Comparison of ENCODE assay signal across 31 mouse cellular contexts in the genomic region with DNA sequence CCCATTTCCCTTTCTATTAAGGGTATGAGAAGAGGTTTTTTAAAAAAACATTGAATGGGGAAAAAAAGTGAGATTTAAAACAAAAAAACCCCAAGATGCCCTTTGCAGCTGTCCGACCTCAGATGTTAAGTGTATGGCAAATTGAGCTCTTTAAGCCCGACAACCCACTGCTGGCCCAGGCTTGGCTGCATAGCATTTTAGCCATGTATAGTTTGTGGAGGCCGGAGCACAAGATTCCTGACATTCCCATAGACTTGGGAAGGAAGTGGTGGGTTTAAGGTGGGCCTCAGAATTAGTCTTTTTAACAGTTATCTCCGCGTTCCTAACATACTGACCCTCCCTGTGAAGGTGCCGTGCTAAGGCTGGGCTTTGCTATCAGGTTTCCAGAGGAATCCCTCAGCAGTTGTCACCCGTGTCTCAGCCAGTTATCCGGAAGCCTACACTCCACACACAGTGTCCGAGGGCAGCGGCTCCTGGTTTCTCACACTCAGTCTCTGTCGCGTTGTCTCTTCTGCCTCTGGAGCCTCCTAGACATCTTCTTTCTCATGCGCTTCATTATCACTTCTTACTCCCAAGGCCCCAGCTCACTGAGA. TPM values are rescaled to one million over a fixed set of nuclear protein-coding genes. Genes with fewer than 3 reads are reported as not detected.
A peak's percentile ranks its signal among the peaks of the same experiment; 100 is the strongest.
DNase-seq lines count a peak whose midpoint lies in the region; ATAC-seq and TF ChIP-seq lines count a peak whose summit lies in the region.
"Had no signal": no experiment of that assay in that cellular context is flagged by ENCODE, and none has a peak within 500 bp of the region (broad histone marks: within the 10 kb centered on the region; RNA-seq: fewer than 3 reads in every experiment).

No protein-coding gene starts in this region.

- peaks cover 23% of the 10 kb centered on the region for H3K36me3 ChIP-seq in heart, embryonic 14.5 days (ENCODE audit: control insufficient read depth, insufficient read depth, low read length)
- H3K36me3 ChIP-seq in lung, embryonic 14.5 days (ENCODE audit: insufficient read depth): peaks cover 17% of the 10 kb centered on the region; the same call in 1 of the 2 replicates
- peaks cover 5% of the 10 kb centered on the region for H3K36me3 ChIP-seq in limb, embryonic 14.5 days (ENCODE audit: control insufficient read depth, insufficient read depth, low read length)
- H3K36me3 ChIP-seq in intestine, postnatal 0 days (ENCODE audit: control insufficient read depth, insufficient read depth): peaks cover 10% of the 10 kb centered on the region
- H3K36me3 ChIP-seq: forebrain, embryonic 12.5 days; stomach, embryonic 15.5 days had no signal

- no peak for TF ChIP-seq POLR2A in lung, adult 2 months (IDR thresholded peaks at IDR 0.05; ENCODE audit: borderline replicate concordance, extremely low read depth, low read depth, low read length)
- TF ChIP-seq POLR2A in limb, embryonic 14.5 days (IDR thresholded peaks at IDR 0.05; ENCODE audit: borderline replicate concordance, extremely low read depth, insufficient read depth, insufficient read length): no peak

- TF ChIP-seq CTCF in gastrocnemius, adult 2 months (IDR thresholded peaks at IDR 0.05): no peak
- no peak for TF ChIP-seq CTCF in lung, embryonic 14.5 days (IDR thresholded peaks at IDR 0.05; ENCODE audit: low read depth)
- TF ChIP-seq CTCF in lung, adult 2 months (IDR thresholded peaks at IDR 0.05; ENCODE audit: insufficient read depth, low read length): no peak
- TF ChIP-seq CTCF in intestine, postnatal 0 days (IDR thresholded peaks at IDR 0.05; ENCODE audit: low read depth): no peak

- peak overlapping the region; percentile 24; the same call in 1 of the 2 replicates for H3K4me2 ChIP-seq in heart, embryonic 14.5 days (ENCODE audit: low read length)
- no peak overlapping the region for H3K4me2 ChIP-seq in lung, embryonic 14.5 days
- no peak overlapping the region for H3K4me2 ChIP-seq in limb, embryonic 14.5 days (replicated peaks; ENCODE audit: low read depth, low read length, severe bottlenecking)
- H3K4me2 ChIP-seq in intestine, postnatal 0 days (replicated peaks; ENCODE audit: low read depth): no peak overlapping the region
- H3K4me2 ChIP-seq: embryonic facial prominence, embryonic 15.5 days; forebrain, embryonic 12.5 days; liver, embryonic 15.5 days; stomach, embryonic 15.5 days had no signal

- H3K9ac ChIP-seq in heart, embryonic 14.5 days (ENCODE audit: low read length): peak overlapping the region; percentile 45; the same call in 1 of the 2 replicates
- no peak overlapping the region for H3K9ac ChIP-seq in lung, embryonic 14.5 days
- H3K9ac ChIP-seq in limb, embryonic 14.5 days (ENCODE audit: low read depth, low read length, severe bottlenecking): no peak overlapping the region
- no peak overlapping the region for H3K9ac ChIP-seq in intestine, postnatal 0 days (ENCODE audit: low read depth, low read length)
- H3K9ac ChIP-seq: embryonic facial prominence, embryonic 15.5 days; forebrain, embryonic 12.5 days; forebrain, postnatal 0 days; liver, embryonic 15.5 days; stomach, embryonic 15.5 days had no signal

- intact Hi-C loops in gastrocnemius, adult 2 months (cut with DNase I): no loop called here
- intact Hi-C loops in gastrocnemius, postnatal 36 days (cut with DNase I): loop anchor here (5.0 kb wide), 1 partner anchor 67 kb away; no protein-coding TSS in a partner anchor

- DNase-seq in gastrocnemius, adult 2 months: no peak
- DNase-seq in gastrocnemius, postnatal 36 days: no peak
- DNase-seq in heart, adult 18-20 months: no peak
- no peak for DNase-seq in lung, embryonic 14.5 days
- DNase-seq in lung, adult 2 months: no peak
- no peak for DNase-seq in limb, embryonic 14.5 days (ENCODE audit: low spot score)
- DNase-seq: adrenal gland, postnatal 14 days; cerebellum, adult 11 months; cerebellum, adult 9-10 months; cerebellum, postnatal 36 days; forebrain, postnatal 0 days; gastrocnemius, postnatal 10 days; kidney, adult 2 months; kidney, postnatal 36 days; right cerebral cortex, postnatal 25 days; thymus, postnatal 25 days had no signal

- 29% methylated on average over 13 of the region's 13 CpGs for WGBS in heart, embryonic 14.5 days
- 22% methylated on average over 13 of the region's 13 CpGs for WGBS in lung, embryonic 14.5 days
- 64% methylated on average over 13 of the region's 13 CpGs for WGBS in lung, adult 2 months
- WGBS in limb, embryonic 14.5 days: 81% methylated on average over 13 of the region's 13 CpGs
- 80% methylated on average over 13 of the region's 13 CpGs for WGBS in intestine, postnatal 0 days

- H3K4me3 ChIP-seq in gastrocnemius, adult 2 months: peak overlapping the region; percentile 19; the same call in 1 of the 2 replicates
- H3K4me3 ChIP-seq in heart, embryonic 14.5 days (ENCODE audit: control insufficient read depth in 1 of 2, insufficient read depth in 1 of 2, low read depth in 1 of 2, low read length in 2 of 2): no peak overlapping the region
- no peak overlapping the region for H3K4me3 ChIP-seq in lung, embryonic 14.5 days (ENCODE audit: low read depth, low read length)
- no peak overlapping the region for H3K4me3 ChIP-seq in lung, adult 2 months (replicated peaks; ENCODE audit: extremely low read depth, low read depth, low read length)
- H3K4me3 ChIP-seq in limb, embryonic 14.5 days (replicated peaks; ENCODE audit: low read length): no peak overlapping the region
- no peak overlapping the region for H3K4me3 ChIP-seq in intestine, postnatal 0 days (ENCODE audit: low read depth, low read length)
- H3K4me3 ChIP-seq: embryonic facial prominence, embryonic 15.5 days; forebrain, embryonic 12.5 days; layer of hippocampus, adult 2 months; liver, embryonic 15.5 days; stomach, embryonic 15.5 days had no signal

- peaks cover 3% of the 10 kb centered on the region; the same call in 1 of the 2 replicates for H3K9me3 ChIP-seq in heart, embryonic 14.5 days (ENCODE audit: control insufficient read depth, low read length)
- no peaks in the 10 kb centered on the region for H3K9me3 ChIP-seq in lung, embryonic 14.5 days (ENCODE audit: low read depth, low read length)
- H3K9me3 ChIP-seq in limb, embryonic 14.5 days (ENCODE audit: control insufficient read depth, low read length): no peaks in the 10 kb centered on the region
- no peaks in the 10 kb centered on the region for H3K9me3 ChIP-seq in intestine, postnatal 0 days (ENCODE audit: control insufficient read depth)
- H3K9me3 ChIP-seq: embryonic facial prominence, embryonic 15.5 days; forebrain, embryonic 12.5 days; liver, embryonic 15.5 days; stomach, embryonic 15.5 days had no signal

- no peaks in the 10 kb centered on the region for H3K27me3 ChIP-seq in heart, embryonic 14.5 days (ENCODE audit: control insufficient read depth, insufficient read depth, low read length)
- H3K27me3 ChIP-seq in lung, embryonic 14.5 days (ENCODE audit: insufficient read depth, low read length): no peaks in the 10 kb centered on the region
- H3K27me3 ChIP-seq in limb, embryonic 14.5 days (ENCODE audit: control insufficient read depth, insufficient read depth, low read length): no peaks in the 10 kb centered on the region
- H3K27me3 ChIP-seq in intestine, postnatal 0 days (replicated peaks; ENCODE audit: control insufficient read depth, insufficient read depth, low read length): no peaks in the 10 kb centered on the region
- H3K27me3 ChIP-seq: embryonic facial prominence, embryonic 15.5 days; forebrain, embryonic 12.5 days; liver, embryonic 15.5 days; Patski; stomach, embryonic 15.5 days had no signal

- no peak for ATAC-seq in heart, embryonic 14.5 days (ENCODE audit: insufficient number of reproducible peaks, insufficient read depth, low FRiP score, low read depth)
- no peak for ATAC-seq in lung, embryonic 14.5 days (ENCODE audit: insufficient read depth)
- ATAC-seq in limb, embryonic 14.5 days (ENCODE audit: low FRiP score, low read depth): peak; percentile 73
- no peak for ATAC-seq in intestine, postnatal 0 days
- ATAC-seq: forebrain, postnatal 0 days; hindbrain, embryonic 16.5 days; lung, postnatal 0 days; midbrain, embryonic 16.5 days; Patski had no signal

- H3K4me1 ChIP-seq in heart, embryonic 14.5 days (ENCODE audit: control insufficient read depth in 2 of 2, insufficient read depth in 2 of 2, low read length in 2 of 2): peaks cover 18 to 37% of the 10 kb centered on the region in 2 experiments
- H3K4me1 ChIP-seq in lung, embryonic 14.5 days (ENCODE audit: insufficient read depth): no peaks in the 10 kb centered on the region; the same call in 1 of the 2 replicates
- H3K4me1 ChIP-seq in lung, adult 2 months (ENCODE audit: control insufficient read depth, insufficient read depth, low read length): no peaks in the 10 kb centered on the region; the same call in 1 of the 2 replicates
- H3K4me1 ChIP-seq in limb, embryonic 14.5 days (ENCODE audit: control insufficient read depth, insufficient read depth, low read length): peaks cover 9% of the 10 kb centered on the region; the same call in 1 of the 2 replicates
- H3K4me1 ChIP-seq in intestine, postnatal 0 days (replicated peaks; ENCODE audit: control insufficient read depth, insufficient read depth, low read length): no peaks in the 10 kb centered on the region
- H3K4me1 ChIP-seq: embryonic facial prominence, embryonic 15.5 days had no signal

- no peak overlapping the region for H3K27ac ChIP-seq in gastrocnemius, adult 2 months
- peak overlapping the region; percentile 23 to 46; a peak in 3 of 4 replicates for H3K27ac ChIP-seq in heart, embryonic 14.5 days (replicated peaks in 1 of 2; ENCODE audit: control insufficient read depth in 1 of 2, insufficient read depth in 1 of 2, low read depth in 2 of 2, low read length in 2 of 2)
- peak overlapping the region; percentile 26; the same call in 1 of the 2 replicates for H3K27ac ChIP-seq in lung, embryonic 14.5 days (ENCODE audit: low read depth)
- no peak overlapping the region for H3K27ac ChIP-seq in limb, embryonic 14.5 days (replicated peaks; ENCODE audit: low read depth, low read length)
- H3K27ac ChIP-seq in intestine, postnatal 0 days (ENCODE audit: low read depth, low read length): no peak overlapping the region
- H3K27ac ChIP-seq: embryonic facial prominence, embryonic 15.5 days; forebrain, embryonic 12.5 days; layer of hippocampus, adult 2 months; liver, embryonic 15.5 days; macrophage; stomach, embryonic 15.5 days had no signal

RNA-seq across cellular contexts. Expression of a gene that starts 23.1 kb away (rescaled TPM):
- total RNA-seq in gastrocnemius, adult 2 months (2021): 1 to 10 TPM; 6.5 to 7.6 TPM
- total RNA-seq in gastrocnemius, postnatal 36 days (2021): 10 to 100 TPM in 1 of 2 experiments, 1 to 10 TPM in 1; 9.1 to 11.5 TPM
- 90.2 and 106 TPM in 2 replicates for polyA plus RNA-seq in heart, embryonic 14.5 days (2014; fragmentation: Nextera tagmentation; extraction: Ambion mirVana)
- 10 to 100 TPM; 17.1 to 18.9 TPM for total RNA-seq in heart, adult 18-20 months (2021)
- 111 and 117 TPM in 2 replicates for polyA plus RNA-seq in lung, embryonic 14.5 days (2014; fragmentation: Nextera tagmentation; extraction: Ambion mirVana)
- polyA plus RNA-seq in lung, adult 2 months (2012; rRNA removed): 10.4 and 10.7 TPM in 2 replicates
- 87.3 and 105 TPM in 2 replicates for polyA plus RNA-seq in limb, embryonic 14.5 days (2012; rRNA removed)
- polyA plus RNA-seq in limb, embryonic 14.5 days (2014; fragmentation: Nextera tagmentation; extraction: Ambion mirVana): 107 and 112 TPM in 2 replicates
- polyA plus RNA-seq in intestine, postnatal 0 days (2015; fragmentation: Nextera tagmentation; extraction: Ambion mirVana): 20.0 and 21.8 TPM in 2 replicates
- total RNA-seq: hematopoietic stem cell, adult 5-6 weeks; MEL; neutrophil, adult 5-6 weeks had no signal

RNA-seq across cellular contexts. Expression of a gene that starts 49.5 kb away (rescaled TPM):
- total RNA-seq in gastrocnemius, adult 2 months (2021): 10 to 100 TPM; 84.9 to 85.6 TPM
- 10 to 100 TPM; 60.1 to 80.7 TPM for total RNA-seq in gastrocnemius, postnatal 36 days (2021)
- polyA plus RNA-seq in heart, embryonic 14.5 days (2014; fragmentation: Nextera tagmentation; extraction: Ambion mirVana): 177 and 202 TPM in 2 replicates
- 10 to 100 TPM; 68.5 to 70.3 TPM for total RNA-seq in heart, adult 18-20 months (2021)
- 230 TPM in 2 replicates for polyA plus RNA-seq in lung, embryonic 14.5 days (2014; fragmentation: Nextera tagmentation; extraction: Ambion mirVana)
- 18.0 TPM in 2 replicates for polyA plus RNA-seq in lung, adult 2 months (2012; rRNA removed)
- polyA plus RNA-seq in limb, embryonic 14.5 days (2012; rRNA removed): 92.2 and 131 TPM in 2 replicates
- 239 and 254 TPM in 2 replicates for polyA plus RNA-seq in limb, embryonic 14.5 days (2014; fragmentation: Nextera tagmentation; extraction: Ambion mirVana)
- polyA plus RNA-seq in intestine, postnatal 0 days (2015; fragmentation: Nextera tagmentation; extraction: Ambion mirVana): 209 TPM in 2 replicates

Comparison
In these comparisons a context has a peak if more than half of its experiments do, and no peak if none do; other contexts are left out.
1. H3K27ac ChIP-seq: peak in heart, embryonic 14.5 days (2 of 2) and lung, embryonic 14.5 days (single experiment); none in gastrocnemius, adult 2 months (single experiment), limb, embryonic 14.5 days (single experiment) and intestine, postnatal 0 days (single experiment).